Mouse (Mus musculus) embryonic facial prominence, embryonic 13.5 days (tissue): ENCODE results near the gene Kmt2d. TPM values are rescaled to one million over a fixed set of nuclear protein-coding genes. Genes with fewer than 3 reads are reported as not detected.
"Not testable (repeated sequence)": the region's sequence is repeated elsewhere in the genome, so short reads cannot be mapped to it uniquely, and the experiment has no call there.

ENCODE experiments used
- ATAC-seq: fragments of 200-750 bp; cut with Nextera tagmentation; 2 replicates; pipeline ENCODE4 v1.8.0; 2017; ENCODE audit warnings: low read depth; ENCODE audit not compliant: insufficient number of reproducible peaks, insufficient read depth, low FRiP score, low TSS enrichment
- H3K27ac ChIP-seq: fragments of 300-500 bp; sonication (generic); 2 replicates; pipeline ENCODE4 v1.5.1; 2015; ENCODE audit warnings: moderate library complexity, mild to moderate bottlenecking, inconsistent platforms
- H3K27me3 ChIP-seq: fragments of 300-500 bp; sonication (generic); 2 replicates; pipeline ENCODE4 v1.6.1; 2015; ENCODE audit warnings: mild to moderate bottlenecking, inconsistent platforms
- H3K36me3 ChIP-seq: fragments of 300-500 bp; sonication (generic); 2 replicates; pipeline ENCODE4 v1.6.1; 2015; ENCODE audit warnings: mild to moderate bottlenecking, inconsistent platforms
- H3K4me1 ChIP-seq: fragments of 300-500 bp; sonication (generic); 2 replicates; pipeline ENCODE4 v1.6.1; 2015; ENCODE audit warnings: inconsistent platforms
- H3K4me2 ChIP-seq: fragments of 300-500 bp; sonication (generic); 2 replicates; pipeline ENCODE4 v1.6.1; 2015; ENCODE audit warnings: moderate library complexity, mild to moderate bottlenecking, inconsistent platforms
- H3K4me3 ChIP-seq: fragments of 300-500 bp; sonication (generic); 2 replicates; pipeline ENCODE4 v1.5.1; 2015; ENCODE audit warnings: mild to moderate bottlenecking, inconsistent platforms
- H3K9ac ChIP-seq: fragments of 300-500 bp; sonication (generic); 2 replicates; pipeline ENCODE4 v1.6.1; 2015; ENCODE audit warnings: mild to moderate bottlenecking, inconsistent platforms
- H3K9me3 ChIP-seq: fragments of 300-500 bp; sonication (generic); 2 replicates; pipeline ENCODE4 v1.6.1; 2016; ENCODE audit warnings: inconsistent platforms
- WGBS: fragments of 180-500 bp; shearing (Covaris S2); methylation state at CpG from one replicate; pipeline ENCODE4 v1.1.7; 2015; ENCODE audit warnings: mixed read lengths; 5-methylcytosine and 5-hydroxymethylcytosine counted together
- polyA plus RNA-seq: library from polyadenylated mRNA; unstranded; fragments of >200 nt; fragmentation: Nextera tagmentation; extraction: Ambion mirVana; gene quantifications from 2 replicates; pipeline ENCODE4 v1.2.1, GENCODE M21; 2015

The Kmt2d gene
- polyA plus RNA-seq, 1 experiment from 2014 or later, result 15.2 TPM

DNA sequence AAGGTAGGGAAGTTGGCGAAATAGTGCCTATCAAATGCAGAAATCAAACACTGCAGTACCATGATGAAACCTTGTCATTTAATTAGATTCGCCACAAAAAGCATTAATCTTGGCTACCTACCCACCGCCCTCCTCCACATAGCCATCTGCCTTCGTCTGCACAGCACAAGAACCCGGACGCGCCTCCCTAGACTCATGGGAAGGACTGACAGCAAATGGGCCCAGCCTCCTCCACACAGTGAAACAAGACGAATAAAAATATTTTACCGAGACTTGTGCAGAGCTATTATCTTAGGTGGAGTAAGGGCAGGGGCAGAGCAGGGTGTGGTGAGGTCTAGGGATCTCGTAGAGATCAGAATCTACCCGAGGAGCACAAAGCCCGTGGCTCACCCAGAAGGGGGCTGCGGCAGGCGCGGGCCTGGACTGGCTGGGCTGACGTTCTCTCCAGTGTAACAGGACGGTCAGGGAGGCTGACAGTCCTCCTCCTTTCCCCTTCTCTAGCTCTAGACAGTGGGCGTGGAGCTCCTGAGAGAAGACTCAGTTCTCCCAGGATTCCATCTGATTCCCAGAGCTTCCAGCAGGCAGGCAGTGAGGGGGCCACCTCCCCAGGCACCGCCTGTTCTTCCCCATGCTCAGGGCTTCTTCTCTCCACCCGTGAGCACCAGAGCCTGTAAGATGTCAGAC lies 58.1 kb downstream of the Kmt2d start:
- Histone ChIP-seq H3K9me3 (no peaks in the 10 kb centered on the region), H3K4me1 (peaks cover 10% of the 10 kb centered on the region), H3K36me3 (peaks cover 60% of the 10 kb centered on the region), H3K4me2 (no peak overlapping the region), H3K27me3 (peaks cover 33% of the 10 kb centered on the region), H3K27ac (no peak overlapping the region), H3K4me3 (no peak overlapping the region), H3K9ac (no peak overlapping the region)
- ATAC-seq, result no peak
- WGBS, result 91% methylated on average over 20 of the region's 20 CpGs

DNA sequence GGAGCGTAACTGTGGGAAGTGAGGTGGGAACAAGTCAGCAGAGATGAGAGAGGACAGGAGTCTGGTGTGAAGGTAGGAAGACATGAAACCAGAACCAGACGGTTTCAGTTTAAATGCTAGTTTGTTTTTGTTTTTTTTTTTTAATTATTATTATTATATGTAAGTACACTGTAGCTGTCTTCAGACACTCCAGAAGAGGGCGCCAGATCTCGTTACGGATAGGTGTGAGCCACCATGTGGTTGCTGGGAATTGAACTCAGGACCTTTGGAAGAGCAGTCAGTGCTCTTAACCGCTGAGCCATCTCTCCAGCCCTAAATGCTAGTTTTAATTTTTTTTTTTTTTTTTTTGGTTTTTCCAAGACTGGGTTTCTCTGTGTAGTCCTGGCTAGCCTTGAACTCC lies 60.8 kb downstream of the Kmt2d start:
- H3K9me3 ChIP-seq, H3K4me3 ChIP-seq, H3K4me2 ChIP-seq, ATAC-seq, H3K9ac ChIP-seq, H3K27ac ChIP-seq: not testable (repeated sequence)
- Histone ChIP-seq H3K27me3 (peaks cover 60% of the 10 kb centered on the region), H3K36me3 (peaks cover 42% of the 10 kb centered on the region), H3K4me1 (peaks cover 37% of the 10 kb centered on the region)
- 74% methylated on average over 6 of the region's 6 CpGs for WGBS

GRCm38 (mm10) chr15:98809390-98809789 lies 61.6 kb downstream of the Kmt2d start, which contains the start of gene Ddn:
Gene Ddn (minus strand): TSS chr15:98809490.
- Histone ChIP-seq H3K36me3 (peaks cover 36% of the 10 kb centered on the region), H3K27ac (no peak within 1 kb of the TSS), H3K4me2 (peak within 1 kb of the TSS; percentile 88), H3K4me3 (peak within 1 kb of the TSS; percentile 52), H3K9me3 (no peaks in the 10 kb centered on the region), H3K4me1 (peaks cover 40% of the 10 kb centered on the region), H3K9ac (peak within 1 kb of the TSS; percentile 68), H3K27me3 (peaks cover 68% of the 10 kb centered on the region)
- 45% methylated on average over 3 of the region's 3 CpGs for WGBS
- ATAC-seq, result no peak

GRCm38 (mm10) chr15:98808651-98809134 lies 62.3 kb downstream of the Kmt2d start:
- H3K9me3 ChIP-seq, result no peaks in the 10 kb centered on the region
- H3K27me3 ChIP-seq, result peaks cover 75% of the 10 kb centered on the region
- ATAC-seq, result no peak
- 12% methylated on average over 6 of the region's 6 CpGs for WGBS
- peak overlapping the region; percentile 88; the same call in 1 of the 2 replicates for H3K4me2 ChIP-seq
- peaks cover 29% of the 10 kb centered on the region for H3K36me3 ChIP-seq
- peaks cover 46% of the 10 kb centered on the region for H3K4me1 ChIP-seq
- H3K4me3 ChIP-seq, result peak overlapping the region; percentile 52
- H3K27ac ChIP-seq, result no peak overlapping the region
- peak overlapping the region; percentile 68; the same call in 1 of the 2 replicates for H3K9ac ChIP-seq

- WGBS, result under 1% methylated on average over 34 of the region's 34 CpGs
- Histone ChIP-seq H3K36me3 (peaks cover 23% of the 10 kb centered on the region), H3K4me3 (peak overlapping the region; percentile 52), H3K27ac (no peak overlapping the region), H3K9ac (peak overlapping the region; percentile 68), H3K4me2 (peak overlapping the region; percentile 88), H3K4me1 (peaks cover 51% of the 10 kb centered on the region), H3K27me3 (peaks cover 81% of the 10 kb centered on the region), H3K9me3 (no peaks in the 10 kb centered on the region)
- no peak for ATAC-seq
Observed at GRCm38 (mm10) chr15:98807895-98808650, 62.9 kb downstream of the Kmt2d start.

- H3K4me2 ChIP-seq, result peak overlapping the region; percentile 88
- peak overlapping the region; percentile 57; the same call in 1 of the 2 replicates for H3K9ac ChIP-seq
- H3K4me1 ChIP-seq, result peaks cover 53% of the 10 kb centered on the region
- H3K27me3 ChIP-seq, result peaks cover 91% of the 10 kb centered on the region
- 1% methylated on average over 54 of the region's 58 CpGs for WGBS
- no peaks in the 10 kb centered on the region for H3K9me3 ChIP-seq
- H3K4me3 ChIP-seq, result peak overlapping the region; percentile 52
- H3K27ac ChIP-seq, result no peak overlapping the region
- ATAC-seq, result no peak
- peaks cover 14% of the 10 kb centered on the region for H3K36me3 ChIP-seq
Observed at GRCm38 (mm10) chr15:98806809-98807770, 63.9 kb downstream of the Kmt2d start.

GRCm38 (mm10) chr15:98806071-98806808 lies 64.8 kb downstream of the Kmt2d start:
- Histone ChIP-seq H3K27ac (no peak overlapping the region), H3K4me3 (peak overlapping the region; percentile 52), H3K4me1 (peaks cover 53% of the 10 kb centered on the region), H3K4me2 (peak overlapping the region; percentile 88), H3K9me3 (no peaks in the 10 kb centered on the region), H3K9ac (peak overlapping the region; percentile 67), H3K36me3 (peaks cover 7% of the 10 kb centered on the region), H3K27me3 (peaks cover 100% of the 10 kb centered on the region)
- WGBS, result 6% methylated on average over 30 of the region's 30 CpGs
- no peak for ATAC-seq

DNA sequence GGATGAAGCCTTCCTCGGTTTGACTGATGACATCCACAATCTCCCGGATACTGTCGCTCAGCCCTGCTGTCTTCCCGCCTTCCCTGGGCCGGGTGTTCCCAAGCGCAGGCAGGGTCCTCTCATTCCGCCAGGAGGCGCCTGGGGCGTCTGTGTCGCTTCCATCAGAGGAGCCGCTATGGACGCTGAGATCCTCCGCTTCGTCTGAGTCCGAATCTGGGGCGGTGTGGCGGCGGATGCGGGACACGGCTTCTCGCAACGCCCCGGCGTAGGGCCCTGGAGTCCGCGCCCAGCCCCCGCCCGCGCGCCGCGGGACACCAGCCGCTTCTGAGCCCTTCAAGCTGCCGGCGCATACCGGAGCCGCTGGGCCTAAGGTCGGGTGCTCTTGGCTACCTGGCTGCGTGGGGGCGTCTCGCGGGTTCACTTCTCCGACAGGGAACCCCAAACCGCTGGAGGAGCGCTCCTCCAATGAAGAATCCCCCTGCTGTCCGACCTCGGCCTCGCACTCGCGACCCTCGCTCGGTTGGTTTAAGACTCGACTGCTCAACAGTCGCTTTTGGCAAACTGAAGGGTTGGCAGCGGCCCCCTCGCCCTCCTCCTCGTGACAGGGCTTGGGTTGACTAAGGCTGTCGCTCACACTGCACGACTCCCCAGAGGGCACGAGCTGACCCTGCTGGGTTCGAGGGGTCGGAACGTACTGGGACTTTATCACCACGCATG lies 65.5 kb downstream of the Kmt2d start:
- Histone ChIP-seq H3K4me1 (peaks cover 53% of the 10 kb centered on the region), H3K9ac (peak overlapping the region; percentile 67), H3K27me3 (peaks cover 100% of the 10 kb centered on the region), H3K36me3 (no peaks in the 10 kb centered on the region), H3K9me3 (no peaks in the 10 kb centered on the region), H3K4me2 (peak overlapping the region; percentile 88), H3K27ac (no peak overlapping the region), H3K4me3 (peak overlapping the region; percentile 49)
- ATAC-seq, result no peak
- WGBS, result 1% methylated on average over 64 of the region's 64 CpGs

DNA sequence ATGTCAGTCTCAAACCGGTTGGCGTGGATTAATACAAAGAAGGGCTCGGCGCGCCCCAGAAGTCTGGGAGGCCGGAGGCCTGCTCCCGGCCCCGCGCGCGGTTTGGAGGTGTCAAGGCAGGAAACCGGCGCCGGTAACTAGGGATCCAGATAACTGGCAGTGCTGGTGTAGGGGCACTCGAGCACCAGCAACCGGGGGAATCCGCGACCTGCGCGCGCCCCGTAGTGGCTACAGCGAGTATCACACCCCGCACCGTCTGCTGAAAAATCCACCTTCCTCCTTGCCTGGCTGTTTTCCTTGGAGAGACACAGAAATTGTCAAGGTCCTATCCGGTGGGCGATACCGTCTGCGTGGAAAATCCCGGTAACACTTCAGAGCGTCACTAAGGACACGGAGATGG lies 67.0 kb downstream of the Kmt2d start:
- no peak for ATAC-seq
- Histone ChIP-seq H3K9ac (no peak overlapping the region), H3K27ac (no peak overlapping the region), H3K4me2 (peak overlapping the region; percentile 49), H3K27me3 (peaks cover 100% of the 10 kb centered on the region), H3K9me3 (no peaks in the 10 kb centered on the region), H3K4me1 (peaks cover 53% of the 10 kb centered on the region), H3K36me3 (no peaks in the 10 kb centered on the region), H3K4me3 (peak overlapping the region; percentile 25; the same call in 1 of the 2 replicates)
- under 1% methylated on average over 32 of the region's 32 CpGs for WGBS

DNA sequence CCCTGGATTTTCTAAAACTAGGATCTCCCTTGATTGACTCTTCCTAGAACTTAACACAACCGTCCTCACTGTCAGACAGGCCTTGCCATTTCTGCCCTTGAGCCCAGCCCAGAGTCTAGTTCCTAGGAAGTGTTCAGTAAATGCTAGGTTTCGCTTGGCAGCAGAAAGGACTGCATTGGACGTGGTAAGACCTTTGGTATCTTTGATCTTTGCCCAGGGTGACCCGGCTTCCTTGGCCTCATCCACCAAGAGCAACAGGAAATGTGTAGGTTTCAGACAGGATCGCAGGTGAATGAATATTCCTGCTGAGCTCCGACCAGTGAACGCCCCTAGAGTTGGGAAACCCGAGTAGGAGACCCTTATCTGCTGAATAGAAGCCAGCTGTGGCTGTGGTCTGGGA lies 68.1 kb downstream of the Kmt2d start:
- peaks cover 46% of the 10 kb centered on the region for H3K4me1 ChIP-seq
- no peak overlapping the region for H3K4me3 ChIP-seq
- WGBS, result 4% methylated on average over 8 of the region's 8 CpGs
- ATAC-seq, result no peak
- no peak overlapping the region for H3K4me2 ChIP-seq
- H3K27me3 ChIP-seq, result peaks cover 100% of the 10 kb centered on the region
- H3K9me3 ChIP-seq, result no peaks in the 10 kb centered on the region
- H3K27ac ChIP-seq, result no peak overlapping the region
- no peak overlapping the region for H3K9ac ChIP-seq
- no peaks in the 10 kb centered on the region for H3K36me3 ChIP-seq
